Mouse (Mus musculus): ENCODE data around the gene Gm5065. TPM values are rescaled to one million over a fixed set of nuclear protein-coding genes. Genes with fewer than 3 reads are reported as not detected.

Gm5065 gene
- not detected in 2 replicates for polyA plus RNA-seq (2015; fragmentation: Nextera tagmentation; extraction: Ambion mirVana)

GRCm38 (mm10) chr7:5350237-5350636, at the start of gene Gm5065:
Gm5065 (plus strand) TSS chr7:5350537.

GRCm38 (mm10) chr7:5350935-5351334, 598 bp downstream of the Gm5065 start, which contains the start of gene Nlrp2:
Nlrp2 (minus strand) TSS chr7:5351035.

Other genes starting within 250 kb of the Gm5065 start
- not detected in 2 replicates for gene Rfpl4, start 233.6 kb upstream of the Gm5065 start, polyA plus RNA-seq (2015; fragmentation: Nextera tagmentation; extraction: Ambion mirVana)
- 0.57 and 1.1 TPM in 2 replicates for gene Rasl2-9, start 224.6 kb upstream of the Gm5065 start, polyA plus RNA-seq (2015; fragmentation: Nextera tagmentation; extraction: Ambion mirVana)
- not detected in 2 replicates for gene Vmn1r55, start 200.9 kb upstream of the Gm5065 start, polyA plus RNA-seq (2015; fragmentation: Nextera tagmentation; extraction: Ambion mirVana)
- gene Vmn1r56, start 153.8 kb upstream of the Gm5065 start, polyA plus RNA-seq (2015; fragmentation: Nextera tagmentation; extraction: Ambion mirVana), result not detected in 2 replicates
- not detected in 2 replicates for gene Vmn1r57, start 132.0 kb upstream of the Gm5065 start, polyA plus RNA-seq (2015; fragmentation: Nextera tagmentation; extraction: Ambion mirVana)
- gene Nlrp2, start 498 bp downstream of the Gm5065 start, polyA plus RNA-seq (2015; fragmentation: Nextera tagmentation; extraction: Ambion mirVana), result not detected in 2 replicates
- not detected in 2 replicates for gene Vmn1r58, start 62.9 kb downstream of the Gm5065 start, polyA plus RNA-seq (2015; fragmentation: Nextera tagmentation; extraction: Ambion mirVana)
- gene Vmn1r59, start 106.2 kb downstream of the Gm5065 start, polyA plus RNA-seq (2015; fragmentation: Nextera tagmentation; extraction: Ambion mirVana), result not detected in 2 replicates
- not detected in 2 replicates for gene Vmn2r28, start 143.4 kb downstream of the Gm5065 start, polyA plus RNA-seq (2015; fragmentation: Nextera tagmentation; extraction: Ambion mirVana)
- gene Vmn1r60, start 196.8 kb downstream of the Gm5065 start, polyA plus RNA-seq (2015; fragmentation: Nextera tagmentation; extraction: Ambion mirVana), result not detected in 2 replicates

All from urinary bladder, postnatal 0 days (tissue).